Mouse (Mus musculus): ENCODE measurements at regions not wholly inside any gene's neighbourhood (a gene's known extent, or its start where the extent isn't known, plus 50 kb on each side); places are given as distances from the start of the nearest gene placed in this dataset.

GRCm38 (mm10) chr14:102925769-102926443 lies 56.5 kb downstream of the Kctd12 start:
- DNase-seq (ENCODE audit: low spot score), result no peak

- no peak for DNase-seq (ENCODE audit: low spot score)
These were observed 57.8 kb downstream of the Kctd12 start for GRCm38 (mm10) chr14:102924674-102925073.

GRCm38 (mm10) chr14:102922496-102922993 lies 59.9 kb downstream of the Kctd12 start:
- DNase-seq (ENCODE audit: low spot score), result no peak

GRCm38 (mm10) chr14:102920415-102920814 lies 62.0 kb downstream of the Kctd12 start:
- DNase-seq (ENCODE audit: low spot score), result no peak

- no peak for DNase-seq (ENCODE audit: low spot score)
These were observed 63.1 kb downstream of the Kctd12 start for GRCm38 (mm10) chr14:102919261-102919801.

- DNase-seq (ENCODE audit: low spot score), result no peak
These were observed 64.5 kb downstream of the Kctd12 start for GRCm38 (mm10) chr14:102917929-102918328.

GRCm38 (mm10) chr14:102915918-102916317 lies 66.5 kb downstream of the Kctd12 start:
- no peak for DNase-seq (ENCODE audit: low spot score)

- no peak for DNase-seq (ENCODE audit: low spot score)
These were observed 70.9 kb downstream of the Kctd12 start for GRCm38 (mm10) chr14:102911582-102911981.

- DNase-seq (ENCODE audit: low spot score), result no peak
These were observed 73.4 kb downstream of the Kctd12 start for GRCm38 (mm10) chr14:102908990-102909389.

GRCm38 (mm10) chr14:102907411-102908103 lies 74.9 kb downstream of the Kctd12 start:
- DNase-seq (ENCODE audit: low spot score), result no peak

GRCm38 (mm10) chr14:102906826-102907225 lies 75.6 kb downstream of the Kctd12 start:
- DNase-seq (ENCODE audit: low spot score), result no peak

GRCm38 (mm10) chr14:102906286-102906685 lies 76.2 kb downstream of the Kctd12 start:
- no peak for DNase-seq (ENCODE audit: low spot score)

- peak; percentile 46 for DNase-seq (ENCODE audit: low spot score)
These were observed 79.5 kb downstream of the Kctd12 start for GRCm38 (mm10) chr14:102902906-102903305.

- DNase-seq (ENCODE audit: low spot score), result no peak
These were observed 80.2 kb downstream of the Kctd12 start for GRCm38 (mm10) chr14:102902236-102902635.

GRCm38 (mm10) chr14:102898445-102898844 lies 84.0 kb downstream of the Kctd12 start:
- DNase-seq (ENCODE audit: low spot score), result no peak

- no peak for DNase-seq (ENCODE audit: low spot score)
These were observed 85.4 kb downstream of the Kctd12 start for GRCm38 (mm10) chr14:102897039-102897438.

- DNase-seq (ENCODE audit: low spot score), result no peak
These were observed 85.9 kb downstream of the Kctd12 start for GRCm38 (mm10) chr14:102896527-102896926.

GRCm38 (mm10) chr14:102893241-102893640 lies 89.2 kb downstream of the Kctd12 start:
- DNase-seq (ENCODE audit: low spot score), result no peak

- DNase-seq (ENCODE audit: low spot score), result no peak
These were observed 90.9 kb downstream of the Kctd12 start for GRCm38 (mm10) chr14:102891552-102891951.

- DNase-seq (ENCODE audit: low spot score), result no peak
These were observed 97.2 kb downstream of the Kctd12 start for GRCm38 (mm10) chr14:102885240-102885598.

- no peak for DNase-seq (ENCODE audit: low spot score)
These were observed 97.7 kb downstream of the Kctd12 start for GRCm38 (mm10) chr14:102884539-102885239.

- no peak for DNase-seq (ENCODE audit: low spot score)
These were observed 98.9 kb downstream of the Kctd12 start for GRCm38 (mm10) chr14:102883344-102884122.
